Mouse (Mus musculus) lung, postnatal 36 days (tissue): ENCODE measurements around the gene Prps1l1.

Experiments used
- DNase-seq: peaks from one replicate; pipeline ENCODE4 v3.0.0; 2022; ENCODE audit warnings: mixed read lengths

The Prps1l1 gene

DNA sequence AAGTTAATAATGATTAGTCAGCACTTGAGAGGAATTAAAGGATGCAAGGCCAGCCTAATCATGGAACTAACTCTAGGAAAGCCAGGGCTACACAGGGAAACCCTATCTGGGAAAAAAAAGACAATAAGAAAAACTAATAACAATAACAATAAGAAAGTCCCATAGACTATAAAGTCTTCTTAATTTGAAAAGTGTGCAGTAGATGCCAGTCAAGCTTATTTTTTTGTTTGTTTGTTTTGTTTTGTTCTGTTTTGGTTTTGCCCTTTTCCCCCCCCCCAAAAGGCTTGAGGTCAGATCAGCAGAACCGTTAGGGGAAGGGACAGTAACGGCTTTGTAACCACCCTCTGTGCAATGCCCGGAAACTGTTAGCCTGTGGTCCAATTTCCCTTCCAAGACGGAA lies at the start of gene Prps1l1:
Gene Prps1l1, plus strand, starts transcription at position 301 of the 400 bp plus-strand sequence.
- DNase-seq, result no peak

DNA sequence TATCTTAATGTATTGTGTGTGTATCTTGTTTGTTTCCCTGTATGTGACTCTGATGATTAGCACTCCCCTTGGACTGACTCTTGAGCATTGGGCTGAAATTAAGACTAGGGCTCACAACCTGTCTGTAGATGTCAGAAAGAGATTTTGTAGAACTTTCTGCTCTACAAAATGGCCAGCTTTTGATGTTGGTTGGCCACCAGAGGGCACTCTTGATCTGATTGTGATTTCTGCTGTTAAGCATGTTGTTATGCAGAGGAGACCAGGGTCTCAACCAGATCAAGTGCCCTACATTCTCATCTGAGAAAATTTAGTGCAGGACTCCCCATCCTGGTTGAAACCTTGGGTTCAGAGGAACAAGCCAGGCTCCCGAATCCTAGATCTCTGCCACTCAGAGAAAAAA lies 46.6 kb upstream of the Prps1l1 start:
- peak; percentile 23 for DNase-seq

DNA sequence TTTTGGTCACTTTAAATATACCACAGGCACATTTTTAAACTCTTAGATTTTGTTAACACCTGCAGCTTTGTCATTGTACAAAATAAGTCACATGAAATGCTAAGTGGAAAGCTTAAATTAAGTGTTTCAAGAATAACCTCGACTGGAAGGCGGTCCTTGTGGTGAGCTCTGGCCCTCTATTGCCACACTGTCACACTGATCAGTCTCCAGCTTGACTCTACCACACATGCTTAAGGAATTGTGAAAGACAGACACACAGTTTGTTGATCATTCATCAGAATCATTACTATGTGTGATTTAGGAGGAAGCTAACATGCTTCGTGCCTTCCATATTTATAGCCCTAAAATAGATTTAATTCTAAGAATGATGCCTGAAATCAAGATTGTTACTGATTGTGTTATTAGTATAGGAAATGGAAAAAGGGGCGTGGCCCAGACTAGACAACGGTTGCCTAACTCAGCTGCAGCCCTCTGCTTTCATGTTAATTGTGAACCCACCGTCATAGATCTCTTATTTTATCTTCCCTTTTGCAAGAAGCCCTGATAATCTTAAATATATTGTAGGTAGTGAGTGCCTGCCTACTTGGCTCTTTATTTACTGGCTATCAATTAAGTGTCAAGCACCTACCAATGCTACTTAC lies 35.4 kb upstream of the Prps1l1 start:
- DNase-seq, result no peak

- DNase-seq, result no peak
Observed at GRCm38 (mm10) chr12:34975991-34976390, 8.6 kb upstream of the Prps1l1 start.

GRCm38 (mm10) chr12:34985865-34986264 lies 1.3 kb downstream of the Prps1l1 start:
- peak; percentile 20 for DNase-seq

GRCm38 (mm10) chr12:34989537-34990200 lies 5.1 kb downstream of the Prps1l1 start:
- DNase-seq, result no peak

GRCm38 (mm10) chr12:34990387-34990786 lies 5.8 kb downstream of the Prps1l1 start:
- DNase-seq, result no peak

DNA sequence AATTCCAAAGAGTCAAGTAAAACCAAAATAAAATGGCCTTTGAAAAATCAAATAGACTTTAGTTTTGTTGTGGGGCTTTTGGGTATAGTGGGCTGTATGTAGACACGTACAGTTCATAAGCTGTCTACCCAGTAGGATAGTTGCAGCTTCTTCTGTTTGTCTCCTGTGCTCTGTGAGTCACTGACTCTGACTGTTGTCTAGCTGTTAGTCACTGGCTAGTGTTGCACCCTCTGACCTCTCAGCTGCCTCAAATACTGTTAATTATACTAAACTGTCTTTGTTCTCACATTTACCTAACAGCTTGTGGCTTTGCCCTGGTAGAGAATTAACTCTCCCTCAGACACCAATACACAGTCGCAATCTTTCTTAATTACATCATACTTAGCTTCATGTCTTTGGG lies 7.3 kb downstream of the Prps1l1 start:
- no peak for DNase-seq

DNA sequence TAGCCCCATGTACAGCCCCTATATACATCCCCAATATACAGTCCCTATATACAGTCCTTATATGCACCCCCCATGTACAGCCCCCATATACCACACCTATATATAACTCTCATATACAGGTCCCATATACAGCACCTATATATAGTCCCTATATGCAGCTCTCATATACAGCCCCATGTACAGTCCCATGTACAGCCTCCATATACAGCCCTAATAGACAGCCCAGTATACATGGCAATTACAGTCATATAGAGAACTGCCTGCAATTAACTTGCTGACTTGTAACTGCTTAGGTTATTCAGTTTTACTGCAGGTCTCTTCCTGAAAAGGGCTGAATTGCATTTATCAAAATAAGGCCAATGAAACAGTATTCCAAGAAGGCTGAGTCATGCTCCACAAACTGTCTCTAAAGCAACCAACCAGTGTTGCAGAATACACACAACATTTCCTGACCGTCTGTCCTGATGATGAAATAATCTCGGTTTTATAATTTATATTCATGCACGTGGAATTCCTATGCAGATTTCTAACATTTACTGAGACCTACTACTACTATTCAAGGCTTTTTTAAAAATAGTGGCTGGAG lies 13.1 kb downstream of the Prps1l1 start:
- DNase-seq, result no peak

GRCm38 (mm10) chr12:34998778-34999467 lies 14.4 kb downstream of the Prps1l1 start:
- DNase-seq, result no peak

DNA sequence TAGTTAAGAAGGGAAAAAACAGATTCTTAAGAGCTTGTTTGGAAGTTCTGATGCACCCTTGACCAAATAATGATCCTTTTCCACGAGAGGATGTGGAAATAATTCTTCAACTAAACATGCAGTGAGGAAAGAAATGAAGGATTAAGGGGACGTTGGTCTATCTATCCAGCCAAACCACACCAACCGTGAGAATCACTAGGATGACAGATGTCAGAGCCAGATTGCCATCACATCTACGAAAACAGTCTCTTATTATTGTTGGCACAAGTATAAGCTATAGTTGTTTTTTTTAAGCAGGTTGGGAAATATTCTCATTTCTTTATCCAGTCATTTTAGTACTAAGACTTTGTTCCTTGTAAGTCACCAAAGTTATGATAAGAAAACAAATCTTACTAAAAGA lies 15.8 kb downstream of the Prps1l1 start:
- DNase-seq, result no peak

- no peak for DNase-seq
Observed at GRCm38 (mm10) chr12:35005748-35006147, 21.2 kb downstream of the Prps1l1 start.

- DNase-seq, result no peak
Observed at GRCm38 (mm10) chr12:35007851-35008250, 23.3 kb downstream of the Prps1l1 start.

DNA sequence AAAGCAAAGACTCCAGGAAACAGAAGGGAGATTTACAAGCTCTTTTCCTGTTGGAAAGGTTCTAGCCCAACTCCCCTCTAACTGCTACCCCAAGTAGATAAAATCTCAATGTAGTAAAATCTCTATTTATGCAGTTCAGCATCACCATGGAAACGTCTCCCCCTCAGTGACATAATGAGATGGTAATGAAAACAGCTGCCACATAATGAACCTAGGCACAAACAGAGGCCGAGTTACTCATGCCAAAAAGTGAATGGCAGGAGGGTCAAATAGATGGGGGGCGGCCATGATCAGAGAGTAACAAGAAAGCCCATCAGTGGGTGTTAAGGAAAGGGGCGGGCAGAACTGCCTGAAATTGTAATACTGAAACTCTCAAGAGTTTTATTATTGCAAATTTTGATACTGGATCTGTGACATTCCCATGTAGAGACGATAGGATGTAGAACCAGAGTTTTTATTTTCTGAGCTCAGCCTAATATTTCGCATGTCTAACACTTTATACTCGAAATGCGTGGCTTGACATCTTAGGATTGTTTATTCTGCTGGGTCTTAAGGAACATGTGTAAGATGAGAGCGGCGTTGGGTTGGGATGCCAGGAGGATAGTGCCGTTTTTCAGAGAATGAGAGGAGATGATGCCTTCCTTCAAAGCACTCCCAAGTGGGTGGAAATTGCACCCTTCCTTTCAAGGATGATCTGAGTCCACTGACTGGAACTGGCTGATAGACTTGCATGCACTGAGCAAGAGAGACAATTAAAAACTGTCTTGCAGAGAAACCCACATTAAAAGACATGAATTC lies 24.0 kb downstream of the Prps1l1 start:
- DNase-seq, result no peak

DNA sequence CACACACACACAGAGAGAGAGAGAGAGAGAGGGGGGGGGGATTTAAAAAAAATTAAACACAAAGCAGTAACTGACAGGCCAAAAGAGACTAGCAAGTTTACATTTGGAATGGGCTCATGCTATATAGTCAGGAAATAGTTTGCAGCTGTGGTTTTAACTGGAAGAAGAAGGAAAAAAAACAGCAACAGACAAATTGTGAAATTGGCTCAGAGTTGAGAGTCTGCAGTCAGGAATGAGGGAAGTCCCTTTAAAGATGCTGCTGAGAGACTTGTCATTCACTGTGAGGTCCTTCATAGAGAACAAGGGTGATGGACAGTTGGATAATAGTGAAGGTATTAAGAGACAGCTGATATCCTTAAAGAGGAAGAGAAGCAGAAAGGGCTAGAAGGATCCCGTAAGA lies 26.9 kb downstream of the Prps1l1 start:
- DNase-seq, result no peak

GRCm38 (mm10) chr12:35013950-35014349 lies 29.4 kb downstream of the Prps1l1 start:
- no peak for DNase-seq

DNA sequence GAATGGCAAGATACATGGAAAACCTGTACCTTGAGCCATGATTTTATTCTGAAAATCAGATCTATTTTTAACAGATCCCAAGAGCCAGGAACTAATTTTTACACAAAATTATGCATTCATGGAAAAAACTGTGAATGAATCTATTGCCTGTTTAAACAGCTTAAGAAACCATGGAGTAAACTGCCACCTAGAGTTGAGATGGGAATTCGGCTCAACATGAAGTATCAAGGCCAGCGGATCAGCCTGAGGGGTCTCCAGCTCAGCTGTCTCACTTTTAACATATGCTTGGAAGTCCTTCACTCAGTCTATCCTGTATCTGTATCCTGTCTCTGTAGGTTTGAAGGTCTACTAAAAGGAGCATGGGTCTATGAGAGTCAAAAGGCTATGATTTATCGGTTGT lies 31.5 kb downstream of the Prps1l1 start:
- peak; percentile 21 for DNase-seq

DNA sequence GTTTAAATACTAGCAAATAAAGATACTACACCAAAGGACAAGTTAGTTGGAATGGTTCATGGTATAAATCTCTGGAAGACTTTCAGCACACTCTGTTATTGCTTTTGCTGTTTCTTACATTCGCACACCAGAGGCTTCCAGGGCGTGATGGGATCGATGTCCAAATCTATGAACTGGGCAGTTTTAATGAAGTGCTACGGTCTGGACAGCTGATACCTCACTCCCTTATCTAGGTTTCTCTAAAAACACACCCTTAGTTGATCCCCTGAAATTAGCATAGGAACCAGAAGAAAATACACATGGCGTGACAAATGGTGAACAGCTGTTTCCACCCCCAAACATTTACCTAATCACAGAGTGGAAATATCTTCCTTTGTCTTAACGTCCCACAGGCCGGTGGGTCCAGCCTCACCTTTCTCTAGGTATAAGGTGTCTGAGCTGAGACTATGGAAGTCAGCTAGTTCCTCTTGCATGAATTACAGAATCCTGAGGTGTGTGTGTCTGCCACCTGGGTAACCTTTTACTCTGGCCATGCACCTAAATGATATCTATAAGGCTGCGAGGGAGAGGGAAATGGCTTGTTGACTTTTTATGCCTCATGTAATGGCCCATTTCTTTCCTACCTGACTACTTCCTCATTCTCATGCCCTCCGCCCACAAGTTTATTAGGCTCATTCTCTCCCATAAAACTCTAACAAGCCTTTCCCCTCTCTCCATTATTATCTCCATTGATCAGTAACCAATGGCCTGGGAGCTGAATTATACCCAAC lies 32.1 kb downstream of the Prps1l1 start:
- DNase-seq, result no peak

GRCm38 (mm10) chr12:35018679-35019237 lies 34.2 kb downstream of the Prps1l1 start:
- DNase-seq, result no peak

DNA sequence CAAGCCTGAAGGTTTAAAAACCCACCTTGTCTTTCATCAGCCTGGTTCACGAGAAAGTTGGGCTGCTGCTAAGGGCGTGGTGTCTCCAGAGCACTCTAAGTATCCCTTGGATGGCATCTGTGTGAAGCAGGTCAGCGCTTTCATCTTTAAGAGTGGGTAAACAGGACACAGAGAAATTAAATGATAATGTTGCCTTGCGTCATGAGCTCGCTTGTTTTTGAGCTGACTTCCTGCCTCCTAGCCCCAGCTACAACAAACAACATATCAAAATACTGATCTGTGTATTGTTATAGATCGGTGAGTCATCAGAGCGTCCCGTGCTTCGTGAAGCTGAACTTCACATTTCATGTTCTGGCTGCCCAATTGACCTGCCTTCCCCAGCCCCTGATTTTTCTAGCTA lies 36.7 kb downstream of the Prps1l1 start:
- DNase-seq, result peak; percentile 55

DNA sequence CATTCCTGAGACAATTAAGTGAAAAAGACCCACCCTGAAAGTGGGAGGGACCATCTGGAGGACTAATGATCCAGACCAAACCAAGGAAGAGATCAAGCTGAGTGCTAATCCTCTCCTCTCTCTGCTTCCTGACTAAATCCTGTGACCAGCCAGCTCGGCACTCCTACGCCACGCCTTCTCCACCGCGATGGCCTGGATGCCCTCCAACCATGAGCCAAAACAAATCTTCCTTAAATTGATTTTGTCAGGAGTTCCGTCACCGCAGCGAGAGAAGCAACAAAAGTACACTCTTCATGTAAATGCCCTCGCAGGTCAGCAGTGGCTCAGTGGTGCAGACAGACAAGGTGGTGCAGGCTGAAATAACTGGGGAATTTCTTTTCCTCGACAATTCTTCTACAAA lies 37.5 kb downstream of the Prps1l1 start:
- peak; percentile 36 for DNase-seq
